10 mouse cellular contexts compared by ENCODE assay signal in genomic region chr3:55816638-55817375, GRCm38 (mm10). TPM values are rescaled to one million over a fixed set of nuclear protein-coding genes. Genes with fewer than 3 reads are reported as not detected.
DNase-seq lines count a peak whose midpoint lies in the region; ATAC-seq and TF ChIP-seq lines count a peak whose summit lies in the region.
"Had no signal": no experiment of that assay in that cellular context is flagged by ENCODE, and none has a peak within 500 bp of the region (broad histone marks: within the 10 kb centered on the region; RNA-seq: fewer than 3 reads in every experiment).

No protein-coding gene starts in this region.

- ATAC-seq in frontal cortex, adult (ENCODE audit: low TSS enrichment) = peak; percentile 39
- peak; percentile 28; the same call in 1 of the 2 replicates for ATAC-seq in lung, embryonic 14.5 days (ENCODE audit: insufficient read depth)
- ATAC-seq in embryonic facial prominence, embryonic 14.5 days (ENCODE audit: low read depth) = no peak

- no peak for DNase-seq in frontal cortex, postnatal 36 days (ENCODE audit: low spot score in 2 of 2)
- DNase-seq in lung, embryonic 14.5 days = peak; percentile 49
- DNase-seq in lung, adult 18-20 months = no peak
- DNase-seq in embryonic facial prominence, embryonic 14.5 days (ENCODE audit: low spot score) = peak; percentile 79
- DNase-seq in retina, embryonic 14.5 days (ENCODE audit: low spot score) = no peak
- no peak for DNase-seq in frontal cortex, adult 2 months (ENCODE audit: extremely low spot score in 1 of 2, low spot score in 1 of 2)

- 0 out of 2 replicates have a peak, but pooled peaks cover 3% of the 10 kb centered on the region for H3K4me1 ChIP-seq in lung, embryonic 14.5 days (ENCODE audit: insufficient read depth)
- H3K4me1 ChIP-seq in embryonic facial prominence, embryonic 14.5 days (ENCODE audit: control insufficient read depth, insufficient read depth, low read length) = peaks cover 16% of the 10 kb centered on the region

- 68% methylated on average over 6 of the region's 6 CpGs for WGBS in lung, embryonic 14.5 days
- 36% methylated on average over 6 of the region's 6 CpGs for WGBS in embryonic facial prominence, embryonic 14.5 days
- 3% methylated on average over 6 of the region's 6 CpGs for WGBS in macrophage (ENCODE audit: missing documents)

- H3K9ac ChIP-seq in lung, embryonic 14.5 days = no peak overlapping the region
- no peak overlapping the region for H3K9ac ChIP-seq in embryonic facial prominence, embryonic 14.5 days (ENCODE audit: low read depth, low read length)
- H3K9ac ChIP-seq: limb, embryonic 15.5 days had no signal

- no peaks in the 10 kb centered on the region for H3K79me2 ChIP-seq in macrophage (ENCODE audit: inconsistent target)

- no peak for TF ChIP-seq CTCF in lung, embryonic 14.5 days (IDR thresholded peaks at IDR 0.05; ENCODE audit: low read depth)

- H3K36me3 ChIP-seq in lung, embryonic 14.5 days (ENCODE audit: insufficient read depth) = no peaks in the 10 kb centered on the region
- no peaks in the 10 kb centered on the region for H3K36me3 ChIP-seq in embryonic facial prominence, embryonic 14.5 days (ENCODE audit: control insufficient read depth, insufficient read depth, low read length)
- no peaks in the 10 kb centered on the region for H3K36me3 ChIP-seq in macrophage (ENCODE audit: inconsistent target)
- H3K36me3 ChIP-seq: limb, embryonic 15.5 days had no signal

- H3K4me3 ChIP-seq in lung, embryonic 14.5 days (ENCODE audit: low read depth, low read length) = no peak overlapping the region
- no peak overlapping the region for H3K4me3 ChIP-seq in embryonic facial prominence, embryonic 14.5 days (ENCODE audit: low read depth, low read length)
- no peak overlapping the region for H3K4me3 ChIP-seq in macrophage (ENCODE audit: inconsistent target)
- H3K4me3 ChIP-seq: limb, embryonic 15.5 days had no signal

- H3K27me3 ChIP-seq in lung, embryonic 14.5 days (ENCODE audit: insufficient read depth, low read length) = no peaks in the 10 kb centered on the region
- H3K27me3 ChIP-seq in embryonic facial prominence, embryonic 14.5 days (replicated peaks; ENCODE audit: control insufficient read depth, insufficient read depth, low read length) = no peaks in the 10 kb centered on the region
- H3K27me3 ChIP-seq: limb, embryonic 15.5 days had no signal

- H3K4me2 ChIP-seq in lung, embryonic 14.5 days = no peak overlapping the region
- H3K4me2 ChIP-seq in embryonic facial prominence, embryonic 14.5 days (ENCODE audit: low read depth, low read length) = no peak overlapping the region
- H3K4me2 ChIP-seq: limb, embryonic 15.5 days had no signal

- no peak overlapping the region; the same call in 1 of the 2 replicates for H3K27ac ChIP-seq in lung, embryonic 14.5 days (ENCODE audit: low read depth)
- H3K27ac ChIP-seq in embryonic facial prominence, embryonic 14.5 days (replicated peaks; ENCODE audit: low read depth, low read length) = peak overlapping the region; percentile 24
- peak overlapping the region; percentile 56 for H3K27ac ChIP-seq in macrophage
- H3K27ac ChIP-seq: limb, embryonic 15.5 days had no signal

- H3K9me3 ChIP-seq in lung, embryonic 14.5 days (ENCODE audit: low read depth, low read length) = no peaks in the 10 kb centered on the region
- no peaks in the 10 kb centered on the region for H3K9me3 ChIP-seq in embryonic facial prominence, embryonic 14.5 days (ENCODE audit: control insufficient read depth, low read length)
- H3K9me3 ChIP-seq: limb, embryonic 15.5 days had no signal

RNA-seq across cellular contexts. Expression of gene Mab21l1, which starts 34.5 kb away (rescaled TPM):
- polyA plus RNA-seq in lung, embryonic 14.5 days (2014; fragmentation: Nextera tagmentation; extraction: Ambion mirVana) = 0.78 and 1.1 TPM in 2 replicates
- 21.9 and 24.6 TPM in 2 replicates for polyA plus RNA-seq in embryonic facial prominence, embryonic 14.5 days (2014; fragmentation: Nextera tagmentation; extraction: Ambion mirVana)
- total RNA-seq in macrophage (2018; cell fraction: chromatin; rRNA removed) = under 1 TPM in 1 of 26 experiments, not detected in 25; 0.85 TPM
- not detected for total RNA-seq in macrophage (2018; cell fraction: cytosol; rRNA removed)
- not detected for total RNA-seq in macrophage (2018; cell fraction: nucleus; rRNA removed)
- not detected in 3 replicates for polyA plus RNA-seq in macrophage (2018)
- 0.63 and 1.00 TPM in 2 replicates for polyA plus RNA-seq in frontal cortex, adult 2 months (2012; rRNA removed)
- total RNA-seq: neutrophil, adult 5-6 weeks had no signal

Comparison
In these comparisons a context has a peak if more than half of its experiments do, and no peak if none do; other contexts are left out.
1. DNase-seq: peak in lung, embryonic 14.5 days (single experiment) and embryonic facial prominence, embryonic 14.5 days (single experiment); none in frontal cortex, postnatal 36 days (0 of 2), lung, adult 18-20 months (0 of 2), retina, embryonic 14.5 days (single experiment) and frontal cortex, adult 2 months (0 of 2).
2. RNA of gene Mab21l1, which starts 34.5 kb away (polyA plus RNA-seq): 21.9 to 24.6 TPM in embryonic facial prominence, embryonic 14.5 days; 0.63 to 1.00 TPM in frontal cortex, adult 2 months, 0.78 to 1.1 TPM in lung, embryonic 14.5 days and not detected in macrophage; every median in the first group is over 10 times any median in the second.